Mouse (Mus musculus): ENCODE data around the gene Rrp1b.

The Rrp1b gene

DNA sequence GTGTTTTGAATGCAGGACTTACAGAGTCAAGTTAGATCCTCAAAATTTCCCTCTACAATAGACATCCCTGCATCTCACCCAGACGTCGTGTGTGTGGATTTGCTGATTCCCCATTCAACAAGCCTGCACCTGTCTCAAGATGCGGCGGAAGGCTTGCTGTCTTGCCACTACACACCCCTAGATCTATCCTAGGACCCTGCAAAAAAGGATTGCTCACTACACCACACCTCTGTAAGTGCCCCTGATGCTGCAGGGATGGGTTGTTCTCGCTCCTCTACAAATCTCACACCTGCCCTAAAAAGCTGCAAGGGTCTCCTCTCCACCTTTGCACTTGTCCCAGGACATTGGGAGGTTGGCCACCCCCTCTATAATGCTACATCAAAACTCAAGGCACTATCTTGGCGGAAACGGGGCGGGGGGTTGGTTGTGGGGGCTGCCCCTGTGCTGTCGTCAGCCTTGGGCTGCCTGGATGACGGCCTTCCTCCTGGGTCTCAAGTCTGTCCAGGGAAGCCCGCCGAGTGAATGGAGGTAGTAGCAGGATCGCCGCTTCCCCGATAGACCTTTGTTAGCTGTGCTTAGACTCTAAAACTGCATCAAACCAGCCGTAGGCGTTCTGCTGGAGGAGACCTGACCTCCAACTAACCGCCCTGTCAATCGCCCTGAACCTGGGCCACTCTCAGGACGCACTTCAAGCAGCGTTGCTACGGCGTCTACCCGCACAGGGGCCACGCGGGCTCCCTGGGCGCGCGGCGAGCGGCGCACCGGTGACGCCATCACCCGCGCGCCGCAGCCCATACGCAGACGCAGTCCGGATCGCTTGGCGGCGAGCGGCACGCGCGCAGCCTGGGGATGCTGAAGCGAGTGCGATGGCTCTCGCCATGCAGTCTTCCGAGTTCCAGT lies at the start of gene Rrp1b, which contains the start of gene Hsf2bp:
TSS of gene Rrp1b (plus strand) at position 492 of the 900 bp plus-strand sequence.
TSS of gene Hsf2bp (minus strand) at position 741 of the 900 bp plus-strand sequence.
- peak; percentile 77 for DNase-seq

GRCm38 (mm10) chr17:31986915-31987314 lies 49.0 kb upstream of the Rrp1b start:
- no peak for DNase-seq

- no peak for DNase-seq
Observed at GRCm38 (mm10) chr17:31989035-31989434, 46.9 kb upstream of the Rrp1b start.

GRCm38 (mm10) chr17:31992004-31992403 lies 43.9 kb upstream of the Rrp1b start:
- DNase-seq = no peak

DNA sequence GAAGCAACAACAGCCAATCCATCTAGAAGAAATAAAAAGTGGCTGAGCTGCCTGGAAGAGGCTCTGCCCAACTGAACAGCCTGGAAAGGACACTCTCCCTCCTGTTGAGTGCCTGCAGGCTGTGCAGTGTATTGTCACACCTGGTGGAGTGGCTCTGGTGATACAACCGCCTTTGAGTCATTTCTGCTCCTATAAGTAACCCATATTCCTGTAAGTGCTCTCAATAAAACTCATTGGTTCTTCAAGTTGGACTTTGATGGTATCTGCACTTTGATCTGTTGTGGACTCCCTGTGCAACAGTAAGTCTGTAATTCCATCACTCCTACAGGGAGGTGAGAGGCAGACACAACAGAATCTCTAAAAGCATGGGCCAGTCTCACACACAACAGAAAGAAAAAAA lies 42.5 kb upstream of the Rrp1b start:
- DNase-seq = no peak

DNA sequence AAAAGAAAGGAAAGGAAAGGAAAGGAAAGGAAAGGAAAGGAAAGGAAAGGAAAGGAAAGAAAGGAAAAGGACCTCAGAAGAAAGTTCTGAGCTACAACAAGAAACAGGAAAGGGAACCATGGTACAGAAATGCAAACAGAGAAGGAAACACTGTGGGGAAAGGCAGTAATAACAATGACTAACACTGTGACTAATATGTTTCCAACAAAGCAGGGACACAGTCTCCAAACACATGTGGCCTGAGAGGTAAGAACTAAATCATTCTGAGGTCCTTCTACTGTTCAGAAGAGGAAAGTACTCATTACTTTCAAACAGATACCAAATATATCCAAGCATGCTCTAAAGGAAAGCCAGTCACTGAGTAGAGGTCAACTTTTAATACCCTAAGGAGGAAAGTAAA lies 41.8 kb upstream of the Rrp1b start:
- DNase-seq = no peak

- DNase-seq = no peak
Observed at GRCm38 (mm10) chr17:31995784-31996183, 40.1 kb upstream of the Rrp1b start.

DNA sequence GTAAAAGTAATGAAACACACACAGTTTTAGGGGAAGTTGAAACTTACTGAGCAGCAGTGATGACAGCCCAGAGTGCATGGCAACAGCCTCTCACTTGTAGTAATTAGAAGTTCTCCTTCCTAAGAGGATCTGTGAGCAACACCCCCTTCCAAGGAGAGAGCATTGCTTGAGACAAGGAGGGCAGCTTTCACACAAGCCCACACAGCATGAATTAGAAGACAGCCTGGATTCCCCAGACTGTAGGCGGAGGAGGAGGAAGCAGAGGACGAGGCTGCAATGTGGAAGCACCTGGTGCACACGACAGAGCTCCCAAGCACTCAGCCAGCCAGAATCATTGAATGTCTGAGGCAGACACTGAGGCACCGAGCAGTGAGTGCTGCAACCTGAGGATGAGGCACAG lies 39.6 kb upstream of the Rrp1b start:
- DNase-seq = no peak

GRCm38 (mm10) chr17:31998351-31998750 lies 37.5 kb upstream of the Rrp1b start:
- DNase-seq = no peak

- no peak for DNase-seq
Observed at GRCm38 (mm10) chr17:32003251-32003650, 32.6 kb upstream of the Rrp1b start.

DNA sequence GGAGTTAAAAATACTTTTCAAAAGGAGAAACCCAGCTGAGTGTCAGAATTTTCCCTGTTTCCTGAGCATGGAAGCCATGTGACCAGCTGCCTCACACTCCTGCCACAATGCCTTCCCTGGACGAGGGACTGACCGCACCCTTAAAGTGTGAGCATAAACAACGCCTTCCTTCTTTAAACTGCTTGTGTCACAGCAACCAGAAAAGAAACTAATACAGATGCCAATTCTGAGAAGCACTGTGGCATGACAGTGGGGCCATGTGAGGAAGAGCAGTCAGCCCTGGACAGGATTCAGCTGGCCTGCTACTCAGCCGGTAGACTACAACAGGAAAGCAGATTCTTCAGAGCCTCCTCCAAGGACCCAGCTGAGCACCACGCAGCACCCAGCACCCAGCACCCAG lies 29.1 kb upstream of the Rrp1b start:
- peak; percentile 79 for DNase-seq

GRCm38 (mm10) chr17:32011694-32012093 lies 24.2 kb upstream of the Rrp1b start:
- DNase-seq = no peak

GRCm38 (mm10) chr17:32012254-32012653 lies 23.6 kb upstream of the Rrp1b start:
- no peak for DNase-seq

DNA sequence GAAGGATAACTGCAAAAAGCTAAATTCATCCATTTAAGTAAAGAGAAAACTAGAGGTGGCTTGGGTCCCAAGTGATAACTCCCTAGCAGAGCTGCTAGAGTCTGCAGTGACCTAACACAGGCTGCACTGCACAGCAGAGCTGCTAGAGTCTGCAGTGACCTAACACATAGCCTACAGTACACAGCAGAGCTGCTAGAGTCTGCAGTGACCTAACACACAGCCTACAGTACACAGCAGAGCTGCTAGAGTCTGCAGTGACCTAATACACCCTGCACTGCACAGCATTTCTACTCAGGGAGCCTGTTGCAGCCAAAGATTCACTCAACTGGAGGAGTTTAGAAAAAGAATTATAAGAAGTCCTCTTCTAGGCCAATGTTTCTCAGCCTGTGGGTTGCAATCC lies 22.2 kb upstream of the Rrp1b start:
- no peak for DNase-seq

DNA sequence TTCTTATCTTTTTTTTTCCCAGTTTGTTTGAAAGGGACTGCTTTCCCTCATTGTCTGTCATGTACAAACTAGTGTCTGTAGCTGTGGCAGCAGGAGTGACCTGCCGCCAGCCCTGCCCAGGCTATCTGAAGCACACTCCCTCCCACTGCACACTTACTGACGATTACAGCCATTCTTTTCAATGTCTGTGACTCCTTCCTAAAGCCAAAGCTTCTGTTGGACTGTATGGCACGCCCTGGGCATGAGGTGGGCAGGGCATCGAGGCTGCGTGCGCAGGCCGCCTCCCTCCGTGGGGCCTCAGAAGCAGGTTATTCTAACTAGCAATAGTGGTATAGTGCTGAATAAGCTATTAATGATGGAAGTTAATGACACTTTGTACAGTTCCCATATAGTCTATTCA lies 19.4 kb upstream of the Rrp1b start:
- no peak for DNase-seq

- peak; percentile 29 for DNase-seq
Observed at GRCm38 (mm10) chr17:32018127-32018894, 17.6 kb upstream of the Rrp1b start.

DNA sequence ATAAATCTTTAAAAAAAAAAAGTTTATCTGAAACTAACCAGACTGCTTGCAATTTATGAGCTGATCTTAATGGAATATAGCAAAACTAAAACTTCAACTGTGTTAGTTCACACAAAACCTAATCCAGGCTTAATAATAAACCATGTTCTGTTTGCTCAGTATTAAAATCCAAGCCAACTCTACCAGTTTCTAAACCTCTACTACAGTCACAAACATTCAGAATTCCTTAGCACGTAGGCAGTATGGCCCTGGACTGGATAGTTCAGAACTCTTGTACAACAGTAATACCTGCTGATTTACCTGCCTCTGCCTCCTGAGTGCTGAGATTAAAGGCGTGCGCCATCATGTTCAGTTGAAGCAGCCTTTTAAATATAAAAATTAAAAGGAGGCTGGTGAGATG lies 13.9 kb upstream of the Rrp1b start:
- no peak for DNase-seq

- no peak for DNase-seq
Observed at GRCm38 (mm10) chr17:32022551-32022950, 13.3 kb upstream of the Rrp1b start.

DNA sequence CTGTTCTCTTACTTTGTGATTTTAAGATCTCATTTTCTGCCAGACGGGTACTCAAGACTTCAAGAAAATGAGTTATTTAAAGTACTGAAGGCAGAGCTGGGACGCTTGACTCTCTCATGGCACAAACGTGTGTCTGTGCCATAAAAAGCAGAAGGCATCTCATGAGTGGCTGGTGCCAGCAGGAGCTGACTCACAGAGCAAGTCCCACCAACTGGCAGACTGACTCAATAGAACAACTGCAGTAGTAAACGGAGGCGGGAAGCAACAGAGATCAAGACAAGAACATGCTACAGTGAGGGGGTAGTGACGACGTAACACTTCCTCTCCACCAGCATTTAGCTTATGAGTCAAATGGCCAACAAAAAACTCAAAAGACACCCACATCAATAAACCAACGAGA lies 12.8 kb upstream of the Rrp1b start:
- no peak for DNase-seq

- peak; percentile 57 for DNase-seq
Observed at GRCm38 (mm10) chr17:32024671-32025073, 11.2 kb upstream of the Rrp1b start.

GRCm38 (mm10) chr17:32025386-32025785 lies 10.5 kb upstream of the Rrp1b start:
- peak; percentile 81 for DNase-seq

DNA sequence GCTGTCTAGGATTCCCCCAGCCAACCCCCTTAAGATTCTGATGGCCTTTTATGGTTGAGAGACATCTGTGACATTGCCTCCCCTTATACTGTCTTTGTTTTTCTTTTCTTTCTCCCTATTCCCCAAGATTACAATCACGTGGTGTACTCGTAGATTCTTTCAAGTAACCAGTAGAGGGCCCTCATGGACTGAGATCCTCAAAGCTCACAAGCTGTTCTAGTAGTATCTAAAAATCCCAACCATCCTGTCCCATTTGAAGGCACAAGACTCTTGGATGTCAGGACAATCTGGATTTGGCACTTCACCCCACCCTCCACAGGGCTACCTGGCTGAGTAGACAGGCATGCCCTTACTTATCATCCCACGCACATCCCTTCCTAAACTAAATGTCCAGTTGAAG lies 8.2 kb upstream of the Rrp1b start:
- peak; percentile 50 for DNase-seq

DNA sequence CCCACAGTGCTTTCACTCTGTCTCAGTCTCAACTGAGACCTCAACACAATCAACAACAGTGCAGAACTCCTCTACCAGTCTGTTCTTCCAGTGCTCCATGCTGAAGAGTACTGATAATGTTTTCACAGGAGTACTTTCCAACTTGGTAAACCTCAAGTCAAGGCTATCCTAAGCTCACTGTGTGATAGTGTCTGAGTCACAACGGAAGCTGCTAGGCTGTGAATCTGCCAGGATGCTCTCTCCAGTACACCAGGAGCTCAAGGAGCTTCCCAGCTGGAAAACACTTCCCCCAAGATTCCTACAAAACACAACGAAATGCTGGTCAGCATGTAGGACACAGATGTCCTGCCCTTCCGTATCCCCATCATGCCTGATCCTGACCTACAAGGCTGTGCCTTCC lies 7.6 kb upstream of the Rrp1b start:
- no peak for DNase-seq

- DNase-seq = no peak
Observed at GRCm38 (mm10) chr17:32031684-32032083, 4.2 kb upstream of the Rrp1b start.
